Mouse (Mus musculus): ENCODE measurements at regions not wholly inside any gene's neighbourhood (a gene's known extent, or its start where the extent isn't known, plus 50 kb on each side); places are given as distances from the start of the nearest gene placed in this dataset.

- Histone ChIP-seq H3K9me3 (ENCODE audit: control insufficient read depth, low read length) (no peaks in the 10 kb centered on the region), H3K27me3 (ENCODE audit: control insufficient read depth, insufficient read depth, low read length) (no peaks in the 10 kb centered on the region), H3K9ac (replicated peaks) (no peak overlapping the region), H3K4me2 (ENCODE audit: low read depth) (no peak overlapping the region), H3K4me3 (ENCODE audit: insufficient read depth in 1 of 2, low read depth in 2 of 2, low read length in 2 of 2) (no peak overlapping the region), H3K36me3 (replicated peaks; ENCODE audit: control insufficient read depth, insufficient read depth, low read depth) (no peaks in the 10 kb centered on the region), H3K27ac (no peak overlapping the region), H3K4me1 (replicated peaks; ENCODE audit: control insufficient read depth in 2 of 2, insufficient read depth in 2 of 2, low read length in 1 of 2) (no peaks in the 10 kb centered on the region)
- DNase-seq (ENCODE audit: low read depth in 3 of 3, low spot score in 3 of 3) (no peak), ATAC-seq (ENCODE audit: insufficient read depth) (no peak)
- WGBS (ENCODE audit: insufficient replicate concordance), result 56% methylated on average over 2 of the region's 2 CpGs
- TF ChIP-seq CTCF (IDR thresholded peaks at IDR 0.05; ENCODE audit: low read depth) (no peak), EP300 (IDR thresholded peaks at IDR 0.05; ENCODE audit: low read depth) (no peak)
These were observed 241.8 kb upstream of the Arrdc3 start for GRCm38 (mm10) chr13:80641334-80641733.

GRCm38 (mm10) chr13:80647578-80647977, 235.6 kb upstream of the Arrdc3 start:
- Histone ChIP-seq H3K4me2 (ENCODE audit: low read depth) (no peak overlapping the region), H3K9ac (replicated peaks) (no peak overlapping the region), H3K36me3 (replicated peaks; ENCODE audit: control insufficient read depth, insufficient read depth, low read depth) (no peaks in the 10 kb centered on the region), H3K4me1 (replicated peaks; ENCODE audit: control insufficient read depth in 2 of 2, insufficient read depth in 2 of 2, low read length in 1 of 2) (no peaks in the 10 kb centered on the region), H3K27me3 (ENCODE audit: control insufficient read depth, insufficient read depth, low read length) (no peaks in the 10 kb centered on the region), H3K9me3 (ENCODE audit: control insufficient read depth, low read length) (no peaks in the 10 kb centered on the region), H3K4me3 (ENCODE audit: insufficient read depth in 1 of 2, low read depth in 2 of 2, low read length in 2 of 2) (no peak overlapping the region), H3K27ac (no peak overlapping the region)
- ATAC-seq (ENCODE audit: insufficient read depth), result no peak
- TF ChIP-seq EP300 (IDR thresholded peaks at IDR 0.05; ENCODE audit: low read depth) (no peak), CTCF (IDR thresholded peaks at IDR 0.05; ENCODE audit: low read depth) (no peak)
- DNase-seq (ENCODE audit: low read depth in 3 of 3, low spot score in 3 of 3), result no peak
- 58% methylated on average over 4 of the region's 4 CpGs for WGBS (ENCODE audit: insufficient replicate concordance)

GRCm38 (mm10) chr13:80652967-80653539, 230.1 kb upstream of the Arrdc3 start:
- Histone ChIP-seq H3K4me3 (ENCODE audit: insufficient read depth in 1 of 2, low read depth in 2 of 2, low read length in 2 of 2) (no peak overlapping the region), H3K27ac (no peak overlapping the region), H3K9ac (replicated peaks) (no peak overlapping the region), H3K36me3 (replicated peaks; ENCODE audit: control insufficient read depth, insufficient read depth, low read depth) (no peaks in the 10 kb centered on the region), H3K4me2 (ENCODE audit: low read depth) (no peak overlapping the region), H3K27me3 (ENCODE audit: control insufficient read depth, insufficient read depth, low read length) (no peaks in the 10 kb centered on the region), H3K9me3 (ENCODE audit: control insufficient read depth, low read length) (no peaks in the 10 kb centered on the region), H3K4me1 (replicated peaks; ENCODE audit: control insufficient read depth in 2 of 2, insufficient read depth in 2 of 2, low read length in 1 of 2) (no peaks in the 10 kb centered on the region)
- ATAC-seq (ENCODE audit: insufficient read depth) (no peak), DNase-seq (ENCODE audit: low read depth in 3 of 3, low spot score in 3 of 3) (no peak)
- WGBS (ENCODE audit: insufficient replicate concordance), result 69% methylated on average over 8 of the region's 8 CpGs
- TF ChIP-seq EP300 (IDR thresholded peaks at IDR 0.05; ENCODE audit: low read depth) (no peak), CTCF (IDR thresholded peaks at IDR 0.05; ENCODE audit: low read depth) (no peak)

GRCm38 (mm10) chr13:80666186-80666713, 216.9 kb upstream of the Arrdc3 start:
- Histone ChIP-seq H3K4me1 (replicated peaks; ENCODE audit: control insufficient read depth in 2 of 2, insufficient read depth in 2 of 2, low read length in 1 of 2) (no peaks in the 10 kb centered on the region), H3K4me3 (ENCODE audit: insufficient read depth in 1 of 2, low read depth in 2 of 2, low read length in 2 of 2) (no peak overlapping the region), H3K4me2 (ENCODE audit: low read depth) (no peak overlapping the region), H3K27me3 (ENCODE audit: control insufficient read depth, insufficient read depth, low read length) (no peaks in the 10 kb centered on the region), H3K27ac (no peak overlapping the region), H3K9me3 (ENCODE audit: control insufficient read depth, low read length) (no peaks in the 10 kb centered on the region), H3K36me3 (replicated peaks; ENCODE audit: control insufficient read depth, insufficient read depth, low read depth) (no peaks in the 10 kb centered on the region), H3K9ac (replicated peaks) (no peak overlapping the region)
- TF ChIP-seq EP300 (IDR thresholded peaks at IDR 0.05; ENCODE audit: low read depth), result no peak
- no peak for TF ChIP-seq CTCF (IDR thresholded peaks at IDR 0.05; ENCODE audit: low read depth)
- 46% methylated on average over 3 of the region's 3 CpGs for WGBS (ENCODE audit: insufficient replicate concordance)
- ATAC-seq (ENCODE audit: insufficient read depth) (no peak), DNase-seq (ENCODE audit: low read depth in 3 of 3, low spot score in 3 of 3) (no peak)

GRCm38 (mm10) chr13:80689871-80690270, 193.3 kb upstream of the Arrdc3 start:
- no peak for DNase-seq (ENCODE audit: low read depth in 3 of 3, low spot score in 3 of 3)
- Histone ChIP-seq H3K4me3 (ENCODE audit: insufficient read depth in 1 of 2, low read depth in 2 of 2, low read length in 2 of 2) (no peak overlapping the region), H3K27ac (no peak overlapping the region), H3K4me1 (replicated peaks; ENCODE audit: control insufficient read depth in 2 of 2, insufficient read depth in 2 of 2, low read length in 1 of 2) (no peaks in the 10 kb centered on the region), H3K36me3 (replicated peaks; ENCODE audit: control insufficient read depth, insufficient read depth, low read depth) (no peaks in the 10 kb centered on the region), H3K4me2 (ENCODE audit: low read depth) (no peak overlapping the region), H3K9ac (replicated peaks) (no peak overlapping the region), H3K27me3 (ENCODE audit: control insufficient read depth, insufficient read depth, low read length) (no peaks in the 10 kb centered on the region), H3K9me3 (ENCODE audit: control insufficient read depth, low read length) (no peaks in the 10 kb centered on the region)
- no peak for TF ChIP-seq CTCF (IDR thresholded peaks at IDR 0.05; ENCODE audit: low read depth)
- no peak for TF ChIP-seq EP300 (IDR thresholded peaks at IDR 0.05; ENCODE audit: low read depth)
- no peak for ATAC-seq (ENCODE audit: insufficient read depth)
